Mouse (Mus musculus) kidney, adult 2 months (tissue): Measurements from ENCODE around the gene Maml3.

Experiments
- CTCF ChIP-seq: fragments of 200-500 bp; conservative IDR thresholded peaks from 2 replicates; pipeline ENCODE4 v1.5.1; 2011; ENCODE audit warnings: low read depth, mild to moderate bottlenecking, control low read depth, low read length, moderate library complexity, mixed read lengths; ENCODE audit not compliant: insufficient read depth, insufficient read length
- POLR2A ChIP-seq: fragments of 200-500 bp; IDR thresholded peaks from one replicate; pipeline ENCODE4 v1.6.1; 2011; ENCODE audit warnings: low read depth, low read length, control low read depth

GRCm38 (mm10) chr3:51668607-51669006, 436.3 kb downstream of the Maml3 start:
- no peak for TF ChIP-seq POLR2A
- TF ChIP-seq CTCF: no peak
